Mouse (Mus musculus) right cerebral cortex, adult 18-20 months (tissue): ENCODE results near the gene Eif2b2.

Source experiments
- DNase-seq: peaks from one replicate; pipeline ENCODE4 v3.0.0; 2022; ENCODE audit warnings: mixed read lengths

The Eif2b2 gene

DNA sequence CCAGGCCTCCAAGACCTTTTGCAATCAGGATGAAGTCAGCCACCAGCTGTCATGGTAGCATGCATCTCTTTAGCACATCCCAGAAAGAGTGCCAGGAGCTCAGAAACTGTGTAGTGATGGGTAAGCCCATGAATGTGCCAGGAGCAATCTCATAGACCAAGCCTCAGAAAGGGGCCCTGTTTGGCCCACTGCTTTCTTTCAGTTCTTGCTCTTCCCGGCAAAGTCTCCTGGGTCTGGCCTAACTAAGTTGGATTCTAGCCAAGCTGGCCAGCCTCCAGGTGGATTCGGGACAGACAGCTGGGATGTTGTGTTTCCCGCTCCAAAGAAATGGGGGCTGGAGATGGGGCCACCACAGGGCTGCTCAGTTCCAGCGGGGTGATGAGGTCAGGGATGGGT lies 24.7 kb upstream of the Eif2b2 start:
- peak; percentile 19 for DNase-seq

DNA sequence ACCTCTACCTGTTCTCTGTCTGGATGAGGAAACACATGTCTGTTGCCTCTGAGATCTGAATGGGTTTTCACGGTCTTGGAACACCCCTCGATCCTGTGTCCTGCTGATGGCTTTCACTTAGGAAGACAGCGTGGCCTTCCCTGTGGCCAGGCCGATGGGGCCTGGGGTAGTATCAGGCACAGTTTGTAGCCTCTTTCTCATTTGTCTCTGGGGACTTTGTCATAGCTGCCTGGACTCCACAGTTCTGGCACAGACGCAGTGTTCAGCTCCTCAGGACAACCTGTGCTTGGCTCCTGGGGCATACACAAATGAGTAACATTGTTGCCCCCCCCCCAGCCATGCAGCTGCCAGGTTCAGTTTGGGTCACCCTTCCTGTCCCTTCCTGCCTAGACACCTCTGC lies 24.2 kb upstream of the Eif2b2 start:
- no peak for DNase-seq

DNA sequence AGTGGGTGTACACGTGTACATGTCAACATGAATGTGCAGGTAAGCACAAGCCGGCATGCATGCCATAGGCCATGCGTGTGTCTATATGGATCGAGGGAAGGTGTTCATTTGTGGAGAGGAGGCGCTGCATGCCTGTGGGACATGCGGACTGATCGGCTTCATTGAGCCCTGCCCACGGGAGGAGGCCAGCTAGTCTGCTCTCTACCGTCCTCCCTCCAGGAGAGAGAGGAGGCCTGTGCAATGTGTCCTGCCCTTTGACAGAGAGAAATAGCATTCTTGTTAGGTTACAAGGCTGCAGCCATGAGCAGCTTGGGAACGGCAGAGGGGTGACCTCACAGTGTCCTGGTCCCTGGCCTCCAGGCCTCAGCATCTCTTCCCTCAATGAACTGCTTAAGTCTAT lies 23.1 kb upstream of the Eif2b2 start:
- DNase-seq, result no peak

DNA sequence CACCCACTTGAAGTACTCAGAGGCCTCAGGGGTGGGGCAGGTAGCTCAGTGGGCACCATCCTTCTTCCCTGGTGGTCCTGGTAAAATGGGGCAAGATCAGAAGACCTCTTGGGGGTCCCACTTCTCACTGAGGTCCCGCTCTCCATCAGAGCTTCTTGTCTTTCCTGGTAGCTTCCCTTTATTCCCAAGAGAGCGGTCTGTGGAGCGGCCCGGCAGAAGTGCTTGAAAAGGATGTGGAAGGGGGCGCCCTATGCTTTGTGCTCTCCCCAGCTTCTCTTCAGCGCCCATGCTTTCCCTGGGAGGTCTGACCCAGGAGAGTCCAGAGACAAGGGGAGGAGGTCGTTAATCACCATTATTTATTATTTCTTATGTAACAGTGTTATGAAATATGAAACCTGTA lies 21.9 kb upstream of the Eif2b2 start:
- no peak for DNase-seq

DNA sequence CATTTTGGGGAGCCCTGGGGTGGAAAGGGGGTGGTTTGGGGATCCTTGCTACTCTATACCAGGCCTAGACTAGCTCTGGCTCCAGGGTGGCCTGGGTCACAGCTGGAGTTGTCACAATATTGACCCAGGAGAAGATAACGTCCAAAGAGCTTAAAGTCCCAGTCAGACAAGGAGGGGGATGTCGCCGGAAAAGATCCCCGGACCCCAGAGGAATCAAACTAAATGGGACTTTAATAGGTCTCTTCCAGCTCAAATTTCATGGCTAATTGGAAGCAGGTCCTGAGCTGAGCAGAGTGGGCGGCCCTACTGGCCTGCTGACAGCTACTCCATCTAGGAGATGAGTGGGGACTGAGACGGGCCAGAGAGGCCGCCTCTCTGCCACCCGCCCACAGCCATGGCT lies 21.3 kb upstream of the Eif2b2 start:
- DNase-seq, result no peak

DNA sequence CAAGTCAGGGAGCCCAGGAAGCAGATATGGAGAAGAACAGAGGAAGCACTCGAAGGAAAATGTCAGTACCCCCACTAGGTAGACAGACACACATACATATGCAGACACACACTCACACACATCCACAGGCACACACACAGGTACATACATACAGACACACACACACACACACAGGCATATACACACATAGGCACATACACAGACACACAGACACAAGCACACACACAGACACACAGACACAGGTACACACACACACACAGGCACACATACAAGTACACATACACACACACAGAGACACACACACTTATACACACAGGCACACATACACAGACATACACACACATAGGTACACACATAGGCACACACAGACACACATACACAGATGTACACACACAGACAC lies 19.3 kb upstream of the Eif2b2 start:
- no peak for DNase-seq

DNA sequence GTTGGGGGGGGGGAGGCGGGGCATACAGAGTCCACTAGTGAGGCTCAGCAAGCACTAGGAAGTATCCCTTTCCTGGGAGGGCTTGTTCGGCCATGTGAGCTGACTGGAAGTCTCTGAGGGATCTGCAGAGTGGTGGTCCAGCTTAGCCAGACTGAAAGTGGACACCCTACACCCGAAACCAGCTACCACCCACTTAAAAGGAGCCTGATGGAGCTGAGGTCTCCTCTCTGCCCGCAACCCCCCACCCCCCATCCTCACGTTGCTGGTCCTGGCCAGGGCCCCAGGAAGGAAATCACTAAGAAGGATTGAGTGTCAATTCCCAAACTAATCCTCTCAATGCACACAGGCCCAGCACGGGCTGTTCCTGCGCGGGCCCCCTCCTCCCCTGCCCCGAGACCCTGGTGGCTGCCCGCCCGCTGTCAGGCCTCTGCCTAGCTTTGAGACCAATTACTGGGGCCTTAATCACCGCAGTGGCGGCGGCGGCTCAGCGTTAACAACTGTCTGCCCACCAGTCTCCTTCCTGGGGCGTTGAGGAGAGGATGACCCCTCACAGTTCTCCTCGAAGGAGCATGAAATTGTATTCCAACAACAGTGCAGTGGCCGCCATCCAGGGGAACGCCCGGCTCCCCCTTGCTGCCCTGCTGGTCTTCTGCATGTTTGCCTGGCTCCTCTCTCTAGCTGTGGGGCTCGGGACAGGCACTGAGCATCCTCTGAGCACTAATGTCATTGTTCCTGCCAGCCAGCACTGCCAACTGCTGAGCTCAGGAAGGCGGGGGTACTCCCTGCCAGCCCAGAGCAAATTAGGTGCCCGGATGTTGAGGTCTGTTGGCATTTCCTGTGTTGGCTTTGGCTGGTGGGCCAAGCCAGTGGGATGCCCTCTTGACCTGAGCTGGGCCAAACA lies 18.1 kb upstream of the Eif2b2 start:
- no peak for DNase-seq

DNA sequence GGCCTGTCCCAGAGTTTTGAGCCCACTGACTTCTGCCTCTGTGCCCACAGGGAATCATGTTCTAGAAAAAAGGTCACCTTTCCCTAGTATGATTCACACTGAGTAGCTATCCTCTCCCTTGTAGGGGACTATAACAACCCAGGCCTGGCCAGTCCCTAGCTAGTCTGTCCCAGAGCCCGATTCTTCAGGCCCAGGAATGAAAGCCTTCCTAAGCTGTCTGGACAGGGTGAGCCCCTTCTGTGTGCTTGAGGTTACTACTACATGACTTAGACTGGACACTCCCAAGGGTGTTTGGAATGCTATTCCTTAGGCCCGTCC lies 17.5 kb upstream of the Eif2b2 start:
- DNase-seq, result no peak

DNA sequence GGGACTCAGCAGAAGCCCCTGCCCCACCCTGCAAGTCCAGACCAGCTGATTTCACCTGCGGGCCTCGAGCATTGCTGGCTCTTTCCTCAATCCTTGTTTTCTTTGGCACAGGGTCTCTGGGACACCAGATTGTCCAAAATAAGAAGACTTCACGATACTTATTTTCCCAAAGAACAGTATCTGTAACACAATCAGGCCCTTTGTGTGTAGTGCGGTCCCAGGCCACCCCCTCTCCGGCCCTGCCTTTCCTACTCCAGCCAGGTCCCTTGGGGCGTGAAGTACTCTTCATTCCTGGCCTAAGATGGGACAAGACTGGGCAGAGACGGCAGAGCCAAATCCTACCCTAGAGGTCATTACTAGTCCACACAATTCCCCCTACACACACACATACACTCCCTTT lies 17.1 kb upstream of the Eif2b2 start:
- DNase-seq, result no peak

DNA sequence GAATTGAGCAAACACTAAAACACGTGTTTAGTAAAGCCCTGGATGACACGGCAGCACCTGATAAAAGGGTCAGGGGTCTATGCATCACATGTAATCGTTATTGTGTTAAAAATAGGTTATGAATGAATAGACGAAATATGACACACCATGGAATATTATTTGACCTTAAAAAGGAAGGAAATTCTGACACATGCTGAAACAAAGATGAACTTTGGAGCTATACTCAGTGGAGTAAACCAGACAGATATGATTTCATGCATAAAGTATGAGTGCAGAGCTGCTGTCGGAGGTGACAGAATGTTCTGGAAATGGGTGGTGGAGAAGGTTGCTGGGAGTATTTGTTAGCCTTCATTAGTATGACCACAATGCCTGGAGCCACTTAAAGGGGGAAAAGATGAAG lies 15.6 kb upstream of the Eif2b2 start:
- DNase-seq, result no peak

DNA sequence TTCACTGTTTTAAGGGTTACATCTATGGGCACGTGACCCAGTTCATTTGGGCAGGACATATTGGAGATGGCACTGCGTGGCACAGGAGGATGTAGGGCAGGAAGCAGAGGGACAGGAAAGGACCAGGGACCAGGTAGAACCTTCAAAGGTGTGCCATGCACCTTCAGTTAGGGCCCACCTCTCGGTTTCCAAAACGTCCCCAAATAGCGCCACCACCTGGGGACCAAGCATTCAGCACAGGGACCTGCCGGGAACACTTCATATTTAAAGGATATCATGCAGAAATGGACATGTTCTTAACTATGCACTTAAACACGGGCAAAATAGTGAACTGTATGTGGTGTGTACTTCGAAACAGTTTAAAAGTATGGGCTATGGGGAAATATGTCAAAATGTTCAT lies 15.2 kb upstream of the Eif2b2 start:
- no peak for DNase-seq

DNA sequence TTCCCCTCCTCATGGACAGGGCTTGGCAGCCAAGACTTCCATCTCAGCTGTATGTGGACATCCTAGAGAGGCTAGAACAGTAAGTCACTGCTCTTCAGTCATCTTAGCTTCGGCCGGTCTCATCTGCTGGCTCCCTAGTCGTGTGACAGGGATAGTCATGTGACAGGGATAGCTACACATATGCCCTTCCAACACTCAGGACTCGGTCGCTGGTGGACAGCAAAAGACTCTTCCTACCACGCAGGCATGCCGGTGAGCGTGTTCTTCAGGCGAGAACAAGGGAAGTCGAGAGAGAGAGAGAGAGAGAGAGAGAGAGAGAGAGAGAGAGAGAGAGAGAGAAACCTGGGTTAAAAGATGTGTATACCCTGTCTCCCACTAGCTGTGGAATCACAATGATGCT lies 13.9 kb upstream of the Eif2b2 start:
- no peak for DNase-seq

DNA sequence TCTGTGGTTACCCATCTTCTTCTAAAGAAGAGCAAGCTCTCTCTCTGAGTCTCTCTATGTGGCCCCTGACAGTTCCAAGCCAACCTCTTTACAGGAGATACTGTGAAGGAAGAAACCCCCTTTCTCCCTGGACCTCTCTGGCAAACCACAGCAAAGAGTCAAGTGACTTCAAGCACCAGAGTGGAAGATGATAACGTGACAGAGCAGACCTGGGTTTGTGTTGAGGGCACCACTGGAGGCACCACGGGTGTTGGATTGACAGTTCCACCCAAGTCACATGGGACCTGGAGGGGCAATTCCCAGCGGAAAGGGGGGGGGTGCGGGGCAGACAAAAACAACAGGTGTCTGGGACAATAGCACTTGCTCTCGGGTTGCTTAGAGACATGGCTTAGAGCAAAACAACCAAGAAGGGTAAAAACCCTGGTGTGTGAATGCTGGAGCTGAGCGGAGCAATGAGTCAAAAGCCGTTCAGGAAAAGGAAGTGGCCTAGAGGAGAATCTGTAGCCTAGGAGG lies 10.5 kb upstream of the Eif2b2 start:
- DNase-seq, result no peak

DNA sequence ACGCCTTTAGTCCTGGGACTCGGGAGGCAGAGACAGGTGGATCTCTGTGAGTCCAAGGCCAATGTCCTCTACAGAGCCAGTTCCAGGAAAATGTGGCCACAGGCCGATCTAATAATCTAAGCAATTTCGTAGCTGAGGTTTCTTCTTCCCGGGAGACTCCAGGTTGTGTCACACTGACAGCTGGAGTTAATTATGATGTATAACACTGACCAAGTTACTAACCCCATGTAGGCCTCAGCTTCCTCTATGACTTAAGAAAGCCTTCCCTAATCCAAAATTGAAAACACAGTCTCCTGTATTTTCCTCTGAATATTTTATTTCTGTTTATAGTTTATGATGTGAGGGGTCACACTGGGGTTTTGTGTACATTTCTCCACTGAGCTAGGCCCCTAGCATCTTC lies 4.2 kb upstream of the Eif2b2 start:
- DNase-seq, result no peak

DNA sequence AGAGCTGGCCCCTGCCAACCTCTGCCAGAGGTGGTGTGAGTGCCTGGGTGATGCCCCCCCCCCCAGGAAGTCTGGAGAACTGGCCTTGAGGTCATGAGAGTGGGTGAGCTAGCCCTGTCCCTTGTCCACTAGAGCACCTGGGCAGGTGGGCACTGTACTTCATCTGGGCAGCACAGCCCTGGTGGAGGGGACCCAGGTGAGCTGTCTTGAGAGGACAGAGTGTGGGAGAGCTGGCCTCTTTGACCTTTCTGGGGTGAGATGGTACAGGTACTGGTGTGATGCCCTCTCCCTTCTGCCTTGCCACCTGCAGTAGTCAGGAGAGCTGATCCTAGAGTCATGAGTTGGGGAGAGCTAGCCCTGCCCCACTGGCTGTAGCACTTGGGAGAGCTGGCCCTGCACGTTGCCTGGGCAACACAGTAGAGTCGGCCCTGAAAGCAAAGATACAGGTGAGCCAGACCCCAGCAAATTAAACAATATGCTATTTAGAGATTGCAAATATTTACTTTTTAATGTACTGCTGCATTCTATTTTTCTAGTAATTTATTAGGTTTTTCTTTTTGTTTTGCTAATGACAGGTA lies 1.5 kb upstream of the Eif2b2 start:
- no peak for DNase-seq

DNA sequence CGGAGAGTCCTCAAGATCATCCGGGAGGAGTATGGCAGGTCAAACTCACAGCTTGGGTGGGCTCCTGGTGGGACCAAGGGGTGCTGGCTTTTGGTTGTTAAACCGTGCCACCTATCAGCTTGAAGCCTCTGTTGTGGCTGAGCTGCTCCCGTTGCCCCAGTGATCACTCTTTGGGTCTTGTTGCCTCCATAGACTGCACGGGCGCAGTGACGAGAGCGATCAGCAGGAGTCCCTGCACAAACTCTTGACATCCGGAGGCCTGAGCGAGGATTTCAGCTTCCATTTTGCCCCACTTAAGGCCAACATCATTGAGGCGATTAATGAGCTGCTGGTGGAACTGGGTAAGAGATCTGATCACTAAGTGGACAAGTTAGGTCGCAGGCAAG lies 617 bp downstream of the Eif2b2 start:
- no peak for DNase-seq

DNA sequence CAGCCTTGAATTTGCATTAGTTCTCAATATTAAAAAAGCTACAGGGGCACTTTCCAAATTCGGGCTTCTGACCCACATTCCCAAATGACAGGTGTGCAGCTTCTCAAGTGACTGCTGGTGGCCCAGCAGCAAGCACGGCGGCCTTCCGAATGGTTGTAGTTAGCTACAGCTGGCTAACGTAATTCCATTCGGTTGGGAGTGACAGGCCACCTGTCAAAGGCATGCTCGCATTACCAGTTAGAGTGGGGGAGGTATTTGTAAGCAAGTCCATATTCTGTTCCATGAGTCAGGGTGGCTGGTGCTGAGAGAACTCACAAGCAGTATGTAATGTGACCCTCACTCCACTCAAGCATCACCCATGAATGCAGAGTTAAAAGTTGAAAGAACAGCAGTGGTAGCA lies 7.9 kb downstream of the Eif2b2 start:
- DNase-seq, result no peak

DNA sequence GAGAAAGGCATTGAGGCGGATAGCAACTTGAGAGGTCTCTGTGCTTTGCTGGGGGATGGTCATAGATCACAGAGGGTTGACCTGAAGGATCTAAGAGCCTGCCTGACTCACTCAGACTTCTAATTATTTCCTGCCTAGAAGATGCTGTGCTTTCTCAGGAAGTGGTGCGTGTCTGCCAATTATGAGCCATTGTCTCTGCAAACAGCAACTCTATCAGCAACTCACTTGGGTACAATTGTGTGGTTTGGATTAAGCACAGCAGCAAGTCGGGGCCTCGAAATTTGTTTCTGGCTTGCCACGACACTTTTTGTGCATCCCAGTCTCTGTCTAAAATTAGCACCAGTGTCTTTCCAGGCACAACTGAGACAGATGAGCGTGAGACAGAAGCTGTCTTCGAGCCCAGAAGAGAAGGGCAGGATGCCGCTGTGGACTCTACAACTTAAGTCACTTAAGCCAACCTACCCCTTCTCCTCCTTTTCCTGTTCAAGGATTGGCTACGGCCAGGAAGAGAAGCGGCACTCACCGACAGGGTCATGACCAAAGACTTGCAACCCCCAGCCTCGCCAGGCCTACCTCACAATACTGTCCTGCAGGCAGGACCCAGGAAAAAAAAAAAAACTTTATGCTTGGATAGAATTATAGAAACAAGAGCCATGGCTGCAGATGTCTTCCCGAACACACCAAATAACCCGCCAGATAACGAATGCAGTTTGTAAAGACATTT lies 8.8 kb downstream of the Eif2b2 start:
- DNase-seq, result no peak

DNA sequence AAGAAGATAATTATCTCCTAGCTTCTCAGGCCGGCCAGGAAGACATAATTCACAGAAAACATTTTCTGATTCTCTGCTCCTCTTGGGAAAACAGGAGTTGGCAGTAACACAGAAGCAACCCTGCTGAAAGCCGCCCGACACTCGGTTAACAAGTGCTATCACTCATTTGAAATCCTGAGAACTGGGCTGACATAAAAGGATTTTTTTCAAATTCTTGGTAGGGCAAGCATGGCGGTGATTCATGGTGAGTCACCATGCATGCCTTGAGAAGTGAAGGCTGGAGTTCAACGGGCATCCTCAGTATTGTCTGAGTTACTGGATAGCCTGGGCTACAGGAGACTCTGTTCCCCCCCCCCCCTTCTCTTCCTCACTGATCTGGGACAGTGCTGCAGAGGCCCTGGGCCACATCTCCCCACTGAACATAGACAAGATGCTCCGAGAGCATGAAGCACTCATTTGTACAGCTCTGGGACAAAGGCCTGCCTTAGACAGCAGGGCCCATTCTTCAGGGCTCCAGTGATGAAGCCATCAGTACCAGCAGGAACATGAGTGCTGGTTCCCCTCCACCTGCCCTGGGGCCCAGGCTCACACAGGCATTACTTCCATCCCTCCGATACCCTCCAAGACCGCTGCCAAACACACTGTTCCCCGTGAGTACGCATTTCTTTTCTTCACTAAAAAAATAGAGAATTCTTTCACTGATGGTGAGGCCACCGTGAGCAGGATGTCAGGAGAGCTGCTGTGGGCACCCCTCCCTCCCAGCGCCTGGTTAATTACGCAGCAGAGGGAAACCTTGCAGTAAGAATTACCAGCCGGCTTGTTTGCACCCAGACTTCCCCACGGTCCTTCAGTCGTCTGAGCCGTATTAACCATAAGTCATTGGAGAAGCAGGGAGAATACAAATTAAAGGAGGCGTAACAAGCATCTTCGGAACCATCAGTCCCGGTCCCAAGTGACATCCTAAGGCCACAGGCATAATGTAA lies 14.4 kb downstream of the Eif2b2 start:
- no peak for DNase-seq

DNA sequence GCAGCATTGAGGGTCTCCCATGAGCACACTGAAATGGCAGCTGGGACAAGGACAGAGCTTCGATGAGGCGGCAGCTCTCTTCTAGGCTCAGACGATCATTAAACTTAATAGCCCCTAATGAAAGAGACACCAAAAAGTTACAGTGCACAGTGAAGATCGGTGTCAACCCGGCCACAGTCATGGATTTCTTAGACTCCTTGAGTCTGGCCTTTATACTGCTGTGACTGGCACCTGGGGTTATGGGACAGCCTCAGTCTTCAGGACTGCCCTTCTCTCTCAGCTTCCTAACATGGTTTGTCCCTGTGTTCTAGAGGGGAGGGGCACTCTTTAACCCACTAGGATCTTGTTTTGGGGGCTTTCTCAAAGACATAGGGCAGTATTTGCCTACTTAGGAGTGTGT lies 18.3 kb downstream of the Eif2b2 start:
- DNase-seq, result no peak

DNA sequence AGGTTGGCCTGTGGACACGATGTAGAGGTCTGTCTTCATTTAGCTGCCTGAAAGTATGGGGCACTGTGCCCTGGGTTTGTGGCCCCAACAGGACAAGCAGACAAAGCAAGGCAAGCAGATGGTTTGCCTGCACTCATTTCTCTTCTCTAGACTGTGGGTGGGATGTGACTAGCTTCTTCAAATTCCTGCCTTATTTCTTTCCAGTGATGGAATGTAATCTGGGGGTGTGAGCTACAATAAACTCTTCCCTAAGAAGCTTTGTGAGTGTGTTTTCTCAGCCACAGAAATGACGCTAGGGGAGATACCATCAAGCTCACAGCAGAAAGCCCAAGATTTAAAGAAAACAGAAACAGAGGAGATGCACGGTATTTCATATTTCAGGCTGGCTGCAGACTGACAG lies 32.8 kb downstream of the Eif2b2 start:
- DNase-seq, result no peak

DNA sequence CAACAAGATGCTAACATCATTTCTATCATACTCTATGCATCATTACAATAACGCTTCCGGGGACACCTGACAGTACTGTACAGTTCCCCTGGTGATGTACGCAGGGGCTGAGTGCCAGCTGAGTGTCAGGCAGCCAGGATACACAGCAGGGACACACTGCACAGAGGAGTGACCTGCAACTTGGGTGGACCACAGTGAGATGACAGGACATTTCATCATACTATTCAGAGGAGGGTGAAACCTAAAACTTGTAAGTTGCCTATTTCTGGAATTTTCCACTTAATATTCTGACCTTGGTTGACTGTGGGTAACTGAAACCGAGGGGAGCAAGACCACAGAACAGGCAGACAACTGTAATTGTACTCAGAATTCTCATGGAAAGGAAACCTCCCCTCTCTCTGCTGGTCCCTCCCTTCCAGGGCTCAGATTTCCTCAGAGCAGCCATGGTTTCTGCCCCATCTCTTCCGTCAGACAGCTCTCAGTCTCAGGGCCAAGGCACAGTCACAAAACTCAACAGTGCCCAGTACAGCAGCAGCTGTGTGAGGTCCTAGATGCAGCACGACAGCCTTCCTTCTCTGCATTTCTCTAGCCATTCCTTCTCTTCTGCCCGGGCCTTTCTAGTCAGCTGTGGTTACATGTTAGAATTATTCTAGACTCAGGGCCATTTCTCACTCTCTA lies 36.9 kb downstream of the Eif2b2 start:
- DNase-seq, result no peak
